Mouse (Mus musculus): ENCODE data around the gene Clip2.

DNA sequence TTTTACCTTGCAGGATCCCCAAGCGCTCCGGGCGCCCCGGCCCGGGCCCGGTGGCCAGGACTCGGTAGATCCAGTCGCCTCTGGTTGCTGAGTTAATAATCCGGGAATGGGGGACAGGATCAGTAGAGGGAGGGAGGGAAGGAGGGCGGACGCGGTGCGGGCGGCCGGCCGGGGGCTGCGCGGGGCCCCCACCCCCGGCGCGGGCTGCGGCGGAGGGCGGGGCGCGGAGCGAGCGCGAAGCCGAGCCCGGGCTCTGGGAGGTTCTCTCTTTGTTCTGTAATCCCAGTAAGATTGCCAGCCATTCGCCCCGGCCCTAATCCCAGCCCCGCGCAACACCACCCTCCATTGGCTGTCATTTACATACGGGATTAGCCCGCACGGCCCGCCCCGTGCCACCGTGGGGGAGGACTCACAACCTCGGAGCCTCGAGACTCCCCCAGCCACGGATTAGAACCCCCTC is 95.7 kb downstream of the Clip2 start, which contains the start of gene Gtf2ird1:
- no peak for TF ChIP-seq MYOG (IDR thresholded peaks at IDR 0.05; ENCODE audit: control insufficient read depth in 1 of 3, insufficient read depth in 1 of 3, insufficient read length in 2 of 3, low read depth in 2 of 3)
- peak; percentile 46 for TF ChIP-seq POLR2A (IDR thresholded peaks at IDR 0.05; ENCODE audit: insufficient read length, low read depth)
- TF ChIP-seq E2F4 (IDR thresholded peaks at IDR 0.05; ENCODE audit: insufficient read depth), result peak; percentile 45
- TF ChIP-seq SRF (IDR thresholded peaks at IDR 0.05; ENCODE audit: control insufficient read depth, insufficient read length, low read depth), result no peak
- TF ChIP-seq TCF12 (IDR thresholded peaks at IDR 0.05; ENCODE audit: insufficient read depth, poor library complexity, severe bottlenecking), result no peak
- TF ChIP-seq MYOD1 (IDR thresholded peaks at IDR 0.05; ENCODE audit: control insufficient read depth in 1 of 3, insufficient read length in 2 of 3, low read depth in 2 of 3), result no peak
- TF ChIP-seq USF1 (IDR thresholded peaks at IDR 0.05; ENCODE audit: low read depth), result no peak
- no peak for TF ChIP-seq TCF3 (IDR thresholded peaks at IDR 0.05; ENCODE audit: insufficient read length, low read depth)
- TF ChIP-seq MAX (IDR thresholded peaks at IDR 0.05; ENCODE audit: low read depth), result no peak
- TF ChIP-seq POLR2AphosphoS2 (IDR thresholded peaks at IDR 0.05; ENCODE audit: insufficient read length, low read depth), result no peak
